Mouse (Mus musculus): Measurements from ENCODE around the gene Cdk15. TPM values are rescaled to one million over a fixed set of nuclear protein-coding genes. Genes with fewer than 3 reads are reported as not detected.

Cdk15 gene
- polyA plus RNA-seq, 1 experiment, result not detected

DNA sequence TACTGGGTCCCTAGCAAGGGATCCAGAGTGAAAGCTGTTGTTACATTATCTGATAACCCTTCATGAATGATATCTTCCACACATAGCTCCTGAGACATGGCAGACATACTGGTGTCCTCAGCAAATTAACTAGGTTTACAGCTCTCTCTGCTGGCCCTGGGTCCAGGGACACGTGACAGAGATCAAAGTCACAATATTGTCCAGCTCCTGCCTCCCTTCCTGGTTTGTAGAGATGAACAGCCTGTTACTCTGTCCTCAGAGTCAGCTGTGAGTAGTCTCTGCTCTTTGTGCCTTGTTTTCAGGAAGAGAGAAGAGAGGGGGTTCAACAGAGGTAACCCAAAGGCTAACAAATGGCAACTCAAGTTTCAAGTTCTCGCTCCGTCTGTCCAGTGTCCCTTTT is 125.8 kb downstream of the Cdk15 start:
- peaks cover 31% of the 10 kb centered on the region for H3K4me1 ChIP-seq
- no peak for TF ChIP-seq FLI1 (IDR thresholded peaks at IDR 0.05; ENCODE audit: low read length)
- no peak for TF ChIP-seq GATA1 (IDR thresholded peaks at IDR 0.05; ENCODE audit: borderline replicate concordance, low read length)
- no peak overlapping the region for H3K4me3 ChIP-seq (replicated peaks)
- H3K27me3 ChIP-seq (replicated peaks), result peaks cover 3% of the 10 kb centered on the region
- H3K9me3 ChIP-seq, result no peaks in the 10 kb centered on the region
- H3K36me3 ChIP-seq (replicated peaks; ENCODE audit: low read length), result no peaks in the 10 kb centered on the region

GRCm38 (mm10) chr1:59383049-59383610 is 126.4 kb downstream of the Cdk15 start:
- Histone ChIP-seq H3K4me3 (replicated peaks) (no peak overlapping the region), H3K9me3 (no peaks in the 10 kb centered on the region), H3K4me1 (peaks cover 32% of the 10 kb centered on the region), H3K27me3 (replicated peaks) (peaks cover 7% of the 10 kb centered on the region), H3K36me3 (replicated peaks; ENCODE audit: low read length) (no peaks in the 10 kb centered on the region)
- no peak for TF ChIP-seq GATA1 (IDR thresholded peaks at IDR 0.05; ENCODE audit: borderline replicate concordance, low read length)
- no peak for TF ChIP-seq FLI1 (IDR thresholded peaks at IDR 0.05; ENCODE audit: low read length)

DNA sequence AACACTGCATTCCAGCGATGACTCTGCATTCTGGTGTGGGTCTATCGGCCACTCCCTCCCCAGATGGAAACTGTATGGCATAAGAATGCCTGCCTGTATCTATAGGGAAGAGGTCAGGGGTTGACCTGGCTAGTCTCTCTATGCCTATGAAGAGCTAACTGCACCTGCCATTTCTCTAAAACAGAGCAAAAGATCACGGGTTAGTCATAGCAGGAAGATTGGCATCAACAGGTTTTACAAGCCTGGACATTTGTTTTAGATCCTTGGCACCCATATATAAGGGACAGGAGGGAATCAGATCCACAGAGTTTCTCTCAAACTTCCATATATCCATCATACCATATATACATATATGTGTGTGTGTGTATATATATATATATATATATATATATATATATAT is 127.7 kb downstream of the Cdk15 start:
- H3K4me3 ChIP-seq (replicated peaks), result no peak overlapping the region
- H3K36me3 ChIP-seq (replicated peaks; ENCODE audit: low read length), result no peaks in the 10 kb centered on the region
- H3K9me3 ChIP-seq, result no peaks in the 10 kb centered on the region
- TF ChIP-seq GATA1 (IDR thresholded peaks at IDR 0.05; ENCODE audit: borderline replicate concordance, low read length), result no peak
- no peak for TF ChIP-seq FLI1 (IDR thresholded peaks at IDR 0.05; ENCODE audit: low read length)
- H3K4me1 ChIP-seq, result peaks cover 28% of the 10 kb centered on the region
- peaks cover 14% of the 10 kb centered on the region for H3K27me3 ChIP-seq (replicated peaks)

GRCm38 (mm10) chr1:59385641-59386040 is 128.9 kb downstream of the Cdk15 start:
- no peak for TF ChIP-seq FLI1 (IDR thresholded peaks at IDR 0.05; ENCODE audit: low read length)
- TF ChIP-seq GATA1 (IDR thresholded peaks at IDR 0.05; ENCODE audit: borderline replicate concordance, low read length), result no peak
- no peaks in the 10 kb centered on the region for H3K9me3 ChIP-seq
- peaks cover 26% of the 10 kb centered on the region for H3K4me1 ChIP-seq
- peaks cover 16% of the 10 kb centered on the region for H3K27me3 ChIP-seq (replicated peaks)
- H3K36me3 ChIP-seq (replicated peaks; ENCODE audit: low read length), result no peaks in the 10 kb centered on the region
- no peak overlapping the region for H3K4me3 ChIP-seq (replicated peaks)

- Histone ChIP-seq H3K4me3 (replicated peaks) (no peak overlapping the region), H3K9me3 (0 out of 2 replicates have a peak, but pooled peaks cover 3% of the 10 kb centered on the region), H3K4me1 (peaks cover 22% of the 10 kb centered on the region), H3K27me3 (replicated peaks) (peaks cover 16% of the 10 kb centered on the region), H3K36me3 (replicated peaks; ENCODE audit: low read length) (no peaks in the 10 kb centered on the region)
- TF ChIP-seq FLI1 (IDR thresholded peaks at IDR 0.05; ENCODE audit: low read length), result no peak
- TF ChIP-seq GATA1 (IDR thresholded peaks at IDR 0.05; ENCODE audit: borderline replicate concordance, low read length), result no peak
These were observed 131.0 kb downstream of the Cdk15 start for GRCm38 (mm10) chr1:59387542-59388314.

- TF ChIP-seq GATA1 (IDR thresholded peaks at IDR 0.05; ENCODE audit: borderline replicate concordance, low read length) (no peak), FLI1 (IDR thresholded peaks at IDR 0.05; ENCODE audit: low read length) (no peak)
- peaks cover 10% of the 10 kb centered on the region for H3K4me1 ChIP-seq
- peaks cover 15% of the 10 kb centered on the region; the same call in 1 of the 2 replicates for H3K9me3 ChIP-seq
- H3K4me3 ChIP-seq (replicated peaks), result no peak overlapping the region
- no peaks in the 10 kb centered on the region for H3K36me3 ChIP-seq (replicated peaks; ENCODE audit: low read length)
- peaks cover 20% of the 10 kb centered on the region for H3K27me3 ChIP-seq (replicated peaks)
These were observed 132.5 kb downstream of the Cdk15 start for GRCm38 (mm10) chr1:59389181-59389580.

DNA sequence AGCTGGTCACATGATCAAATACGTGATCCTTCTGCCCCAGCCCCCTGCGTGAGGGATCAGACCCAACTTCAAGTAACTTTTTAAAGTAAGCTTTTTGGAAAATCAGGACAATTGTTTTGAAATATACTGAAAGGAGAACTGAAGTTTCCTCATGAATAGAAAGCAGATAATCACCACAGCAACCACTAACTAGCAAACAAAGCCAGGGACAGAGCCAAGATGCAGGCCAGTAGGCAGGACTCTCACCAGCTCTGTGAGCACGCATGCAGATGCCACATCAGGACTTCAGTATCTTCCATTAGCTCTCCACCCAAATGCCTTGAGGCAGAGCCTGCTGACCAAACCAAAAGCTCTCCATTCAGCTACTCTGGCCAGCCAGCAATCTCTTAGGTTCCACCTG is 135.0 kb downstream of the Cdk15 start:
- no peak for TF ChIP-seq GATA1 (IDR thresholded peaks at IDR 0.05; ENCODE audit: borderline replicate concordance, low read length)
- TF ChIP-seq FLI1 (IDR thresholded peaks at IDR 0.05; ENCODE audit: low read length), result no peak
- H3K4me1 ChIP-seq, result 0 out of 2 replicates have a peak, but pooled peaks cover 5% of the 10 kb centered on the region
- H3K36me3 ChIP-seq (replicated peaks; ENCODE audit: low read length), result no peaks in the 10 kb centered on the region
- H3K4me3 ChIP-seq (replicated peaks), result no peak overlapping the region
- peaks cover 27% of the 10 kb centered on the region for H3K27me3 ChIP-seq (replicated peaks)
- H3K9me3 ChIP-seq, result peaks cover 15% of the 10 kb centered on the region; the same call in 1 of the 2 replicates

GRCm38 (mm10) chr1:59394072-59394471 is 137.4 kb downstream of the Cdk15 start:
- H3K9me3 ChIP-seq, result peaks cover 15% of the 10 kb centered on the region; the same call in 1 of the 2 replicates
- no peaks in the 10 kb centered on the region for H3K4me1 ChIP-seq
- TF ChIP-seq FLI1 (IDR thresholded peaks at IDR 0.05; ENCODE audit: low read length) (no peak), GATA1 (IDR thresholded peaks at IDR 0.05; ENCODE audit: borderline replicate concordance, low read length) (no peak)
- H3K36me3 ChIP-seq (replicated peaks; ENCODE audit: low read length), result no peaks in the 10 kb centered on the region
- peaks cover 19% of the 10 kb centered on the region for H3K27me3 ChIP-seq (replicated peaks)
- H3K4me3 ChIP-seq (replicated peaks), result no peak overlapping the region

GRCm38 (mm10) chr1:59394616-59395015 is 137.9 kb downstream of the Cdk15 start:
- Histone ChIP-seq H3K9me3 (peaks cover 15% of the 10 kb centered on the region; the same call in 1 of the 2 replicates), H3K4me3 (replicated peaks) (no peak overlapping the region), H3K36me3 (replicated peaks; ENCODE audit: low read length) (no peaks in the 10 kb centered on the region), H3K4me1 (no peaks in the 10 kb centered on the region), H3K27me3 (replicated peaks) (peaks cover 17% of the 10 kb centered on the region)
- no peak for TF ChIP-seq FLI1 (IDR thresholded peaks at IDR 0.05; ENCODE audit: low read length)
- no peak for TF ChIP-seq GATA1 (IDR thresholded peaks at IDR 0.05; ENCODE audit: borderline replicate concordance, low read length)

DNA sequence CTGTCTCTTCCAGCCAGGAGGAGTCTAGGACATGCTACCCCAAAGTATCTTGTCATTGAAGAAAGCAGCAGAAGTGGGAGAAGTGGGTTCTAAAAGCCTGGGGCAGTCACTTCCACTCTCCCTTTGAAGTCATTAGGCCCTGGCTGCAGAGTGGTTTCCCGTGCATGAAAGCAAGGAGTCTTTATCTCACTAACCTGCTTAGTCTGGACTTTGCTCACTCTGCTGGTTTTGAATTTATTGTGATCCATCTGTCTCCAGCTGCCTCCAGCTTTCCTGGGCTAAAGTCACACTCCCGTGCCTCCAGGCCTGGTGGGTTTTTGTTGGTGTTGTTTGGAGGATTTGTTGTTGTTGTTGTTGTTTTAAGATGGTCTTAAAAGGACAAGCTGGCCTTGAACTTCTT is 139.3 kb downstream of the Cdk15 start:
- peaks cover 15% of the 10 kb centered on the region; the same call in 1 of the 2 replicates for H3K9me3 ChIP-seq
- no peak overlapping the region for H3K4me3 ChIP-seq (replicated peaks)
- peaks cover 16% of the 10 kb centered on the region for H3K27me3 ChIP-seq (replicated peaks)
- no peaks in the 10 kb centered on the region for H3K36me3 ChIP-seq (replicated peaks; ENCODE audit: low read length)
- TF ChIP-seq FLI1 (IDR thresholded peaks at IDR 0.05; ENCODE audit: low read length) (no peak), GATA1 (IDR thresholded peaks at IDR 0.05; ENCODE audit: borderline replicate concordance, low read length) (no peak)
- no peaks in the 10 kb centered on the region for H3K4me1 ChIP-seq

Data from megakaryocyte, embryonic 14.5 days (primary cell).